Mouse (Mus musculus): ENCODE measurements around the gene Rwdd2b.

Rwdd2b gene

GRCm38 (mm10) chr16:87440184-87440686, at the start of gene Rwdd2b:
Rwdd2b (minus strand) TSS chr16:87440573.
- peak; percentile 96 for DNase-seq

GRCm38 (mm10) chr16:87488605-87489004, 48.2 kb upstream of the Rwdd2b start:
- DNase-seq: no peak

GRCm38 (mm10) chr16:87486739-87487138, 46.4 kb upstream of the Rwdd2b start:
- DNase-seq: no peak

- no peak for DNase-seq
Measured at GRCm38 (mm10) chr16:87484367-87484766, 44.0 kb upstream of the Rwdd2b start.

- DNase-seq: no peak
Measured at GRCm38 (mm10) chr16:87470579-87470978, 30.2 kb upstream of the Rwdd2b start.

GRCm38 (mm10) chr16:87458752-87459151, 18.4 kb upstream of the Rwdd2b start:
- no peak for DNase-seq

GRCm38 (mm10) chr16:87455180-87455611, 14.8 kb upstream of the Rwdd2b start:
- no peak for DNase-seq

- peak; percentile 95 for DNase-seq
Measured at GRCm38 (mm10) chr16:87454419-87455179, 14.2 kb upstream of the Rwdd2b start, which contains the start of gene Usp16. Usp16 (plus strand) TSS chr16:87454703.

- no peak for DNase-seq
Measured at GRCm38 (mm10) chr16:87453226-87453625, 12.9 kb upstream of the Rwdd2b start.

GRCm38 (mm10) chr16:87445528-87445927, 5.2 kb upstream of the Rwdd2b start:
- DNase-seq: no peak

GRCm38 (mm10) chr16:87445110-87445509, 4.7 kb upstream of the Rwdd2b start:
- no peak for DNase-seq

GRCm38 (mm10) chr16:87444071-87444470, 3.7 kb upstream of the Rwdd2b start:
- no peak for DNase-seq

GRCm38 (mm10) chr16:87443245-87443644, 2.9 kb upstream of the Rwdd2b start:
- no peak for DNase-seq

- DNase-seq: peak; percentile 40
Measured at GRCm38 (mm10) chr16:87442291-87442690, 1.9 kb upstream of the Rwdd2b start.

GRCm38 (mm10) chr16:87441089-87441488, 716 bp upstream of the Rwdd2b start:
- DNase-seq: peak; percentile 26

GRCm38 (mm10) chr16:87438697-87439096, 1.7 kb downstream of the Rwdd2b start:
- no peak for DNase-seq

GRCm38 (mm10) chr16:87437096-87437495, 3.3 kb downstream of the Rwdd2b start:
- DNase-seq: no peak

- DNase-seq: no peak
Measured at GRCm38 (mm10) chr16:87435411-87436205, 4.8 kb downstream of the Rwdd2b start.

- DNase-seq: peak; percentile 35
Measured at GRCm38 (mm10) chr16:87434946-87435345, 5.4 kb downstream of the Rwdd2b start.

- DNase-seq: no peak
Measured at GRCm38 (mm10) chr16:87434266-87434665, 6.1 kb downstream of the Rwdd2b start.

GRCm38 (mm10) chr16:87432033-87432814, 8.1 kb downstream of the Rwdd2b start, which contains the start of gene Ltn1:
Ltn1 (minus strand) TSS chr16:87432612.
- peak; percentile 99 for DNase-seq

- DNase-seq: no peak
Measured at GRCm38 (mm10) chr16:87427516-87427915, 12.9 kb downstream of the Rwdd2b start.

GRCm38 (mm10) chr16:87420662-87421061, 19.7 kb downstream of the Rwdd2b start:
- DNase-seq: no peak
